Mouse (Mus musculus): ENCODE measurements at regions not wholly inside any gene's neighbourhood (a gene's known extent, or its start where the extent isn't known, plus 50 kb on each side); places are given as distances from the start of the nearest gene placed in this dataset.

GRCm38 (mm10) chr11:45508566-45508965, 343.3 kb upstream of the Clint1 start:
- H3K9ac ChIP-seq (replicated peaks; ENCODE audit: low read length), result no peak overlapping the region
- 54% methylated on average over 4 of the region's 4 CpGs for WGBS
- no peak overlapping the region for H3K4me3 ChIP-seq (replicated peaks; ENCODE audit: low read depth, low read length)
- no peak overlapping the region for H3K4me2 ChIP-seq (ENCODE audit: low read length)
- H3K27me3 ChIP-seq (ENCODE audit: control insufficient read depth, insufficient read depth, low read length), result no peaks in the 10 kb centered on the region
- H3K9me3 ChIP-seq (ENCODE audit: control insufficient read depth, low read length), result peaks cover 4% of the 10 kb centered on the region; the same call in 1 of the 2 replicates
- DNase-seq, result peak; percentile 11
- no peak overlapping the region for H3K27ac ChIP-seq (replicated peaks; ENCODE audit: low read depth, low read length)
- no peaks in the 10 kb centered on the region for H3K36me3 ChIP-seq (ENCODE audit: control insufficient read depth, insufficient read depth, low read length)
- ATAC-seq (ENCODE audit: low FRiP score, low TSS enrichment), result no peak
- 0 out of 2 replicates have a peak, but pooled peaks cover 5% of the 10 kb centered on the region for H3K4me1 ChIP-seq (ENCODE audit: control insufficient read depth, insufficient read depth, low read length)

DNA sequence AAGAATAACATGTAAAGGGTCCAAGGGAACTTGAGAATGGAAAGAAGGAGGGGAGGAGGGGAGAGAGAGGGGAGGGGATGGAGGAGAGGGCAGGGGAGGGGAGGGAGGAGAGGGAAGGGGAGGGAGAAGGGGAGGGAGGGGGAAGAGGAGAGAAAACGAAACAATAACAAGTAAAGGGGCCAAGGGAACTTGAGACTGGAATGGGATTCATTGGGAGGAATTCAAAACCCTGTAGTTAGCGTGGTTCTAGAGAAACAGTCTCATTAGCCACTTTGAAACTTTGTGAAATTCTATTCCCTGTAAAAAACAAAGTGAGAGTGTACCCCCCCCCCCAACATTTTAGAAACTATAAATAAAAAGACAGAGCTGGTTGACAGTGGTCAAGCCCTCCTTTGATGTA, 342.6 kb upstream of the Clint1 start:
- no peak for ATAC-seq (ENCODE audit: low FRiP score, low TSS enrichment)
- 30% methylated on average over 2 of the region's 2 CpGs for WGBS
- no peak for DNase-seq
- H3K4me2 ChIP-seq (ENCODE audit: low read length), result no peak overlapping the region
- H3K9me3 ChIP-seq (ENCODE audit: control insufficient read depth, low read length), result peaks cover 4% of the 10 kb centered on the region; the same call in 1 of the 2 replicates
- no peak overlapping the region for H3K4me3 ChIP-seq (replicated peaks; ENCODE audit: low read depth, low read length)
- H3K4me1 ChIP-seq (ENCODE audit: control insufficient read depth, insufficient read depth, low read length), result 0 out of 2 replicates have a peak, but pooled peaks cover 7% of the 10 kb centered on the region
- H3K27ac ChIP-seq (replicated peaks; ENCODE audit: low read depth, low read length), result no peak overlapping the region
- H3K27me3 ChIP-seq (ENCODE audit: control insufficient read depth, insufficient read depth, low read length), result no peaks in the 10 kb centered on the region
- no peak overlapping the region for H3K9ac ChIP-seq (replicated peaks; ENCODE audit: low read length)
- no peaks in the 10 kb centered on the region for H3K36me3 ChIP-seq (ENCODE audit: control insufficient read depth, insufficient read depth, low read length)

DNA sequence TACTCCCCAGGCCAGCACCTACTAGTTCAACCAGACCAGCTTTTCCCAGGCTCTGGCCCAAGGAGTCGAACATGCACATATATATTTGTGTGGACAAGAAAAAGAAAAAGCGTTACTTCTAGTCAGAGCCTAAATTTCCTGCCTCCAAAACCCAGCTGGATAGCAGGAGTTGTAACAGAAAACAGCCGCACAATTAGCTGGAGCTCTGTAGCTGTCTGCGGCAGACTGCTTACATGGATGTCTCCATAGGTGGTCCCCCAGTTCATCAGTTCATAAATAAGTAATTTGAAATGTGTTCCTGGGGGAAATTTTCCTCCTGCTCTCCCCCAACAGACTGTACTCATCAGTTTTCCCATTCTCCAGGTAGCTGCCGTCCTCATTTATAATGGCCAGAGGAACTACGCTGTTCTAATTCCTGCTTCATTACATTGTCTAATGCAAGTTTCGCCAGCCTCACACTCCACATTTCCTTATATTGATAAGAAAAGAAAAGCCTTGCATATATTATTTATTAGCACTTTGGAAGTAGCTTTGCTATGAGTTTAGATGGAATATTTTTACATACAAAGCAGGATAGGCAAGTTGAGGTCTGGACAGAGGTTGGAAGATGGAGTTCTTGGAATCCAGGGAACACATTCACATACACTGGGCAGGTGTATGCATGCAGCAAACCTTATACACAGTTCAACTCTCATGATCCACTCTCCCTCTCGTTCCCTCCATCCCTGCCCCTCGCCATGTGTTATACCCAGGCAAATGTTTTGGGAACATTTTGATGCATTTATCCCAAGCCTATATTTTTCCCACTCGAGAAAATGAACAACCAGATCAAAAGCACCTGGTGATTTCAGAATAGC, 337.2 kb upstream of the Clint1 start:
- Histone ChIP-seq H3K27me3 (ENCODE audit: control insufficient read depth, insufficient read depth, low read length) (no peaks in the 10 kb centered on the region), H3K4me2 (ENCODE audit: low read length) (no peak overlapping the region), H3K4me3 (replicated peaks; ENCODE audit: low read depth, low read length) (no peak overlapping the region), H3K4me1 (ENCODE audit: control insufficient read depth, insufficient read depth, low read length) (0 out of 2 replicates have a peak, but pooled peaks cover 4% of the 10 kb centered on the region), H3K36me3 (ENCODE audit: control insufficient read depth, insufficient read depth, low read length) (no peaks in the 10 kb centered on the region), H3K27ac (replicated peaks; ENCODE audit: low read depth, low read length) (peak overlapping the region; percentile 33), H3K9ac (replicated peaks; ENCODE audit: low read length) (no peak overlapping the region), H3K9me3 (ENCODE audit: control insufficient read depth, low read length) (peaks cover 4% of the 10 kb centered on the region; the same call in 1 of the 2 replicates)
- DNase-seq (peak; percentile 62), ATAC-seq (ENCODE audit: low FRiP score, low TSS enrichment) (no peak)
- WGBS, result 52% methylated on average over 10 of the region's 10 CpGs

GRCm38 (mm10) chr11:45524720-45525119, 327.1 kb upstream of the Clint1 start:
- peak; percentile 37 for DNase-seq
- Histone ChIP-seq H3K4me3 (replicated peaks; ENCODE audit: low read depth, low read length) (no peak overlapping the region), H3K27me3 (ENCODE audit: control insufficient read depth, insufficient read depth, low read length) (no peaks in the 10 kb centered on the region), H3K36me3 (ENCODE audit: control insufficient read depth, insufficient read depth, low read length) (no peaks in the 10 kb centered on the region), H3K4me1 (ENCODE audit: control insufficient read depth, insufficient read depth, low read length) (peaks cover 3% of the 10 kb centered on the region; the same call in 1 of the 2 replicates), H3K9me3 (ENCODE audit: control insufficient read depth, low read length) (no peaks in the 10 kb centered on the region), H3K9ac (replicated peaks; ENCODE audit: low read length) (no peak overlapping the region), H3K4me2 (ENCODE audit: low read length) (no peak overlapping the region), H3K27ac (replicated peaks; ENCODE audit: low read depth, low read length) (peak overlapping the region; percentile 45; the same call in 1 of the 2 replicates)
- ATAC-seq (ENCODE audit: low FRiP score, low TSS enrichment), result no peak
- WGBS, result 58% methylated on average over 6 of the region's 6 CpGs

DNA sequence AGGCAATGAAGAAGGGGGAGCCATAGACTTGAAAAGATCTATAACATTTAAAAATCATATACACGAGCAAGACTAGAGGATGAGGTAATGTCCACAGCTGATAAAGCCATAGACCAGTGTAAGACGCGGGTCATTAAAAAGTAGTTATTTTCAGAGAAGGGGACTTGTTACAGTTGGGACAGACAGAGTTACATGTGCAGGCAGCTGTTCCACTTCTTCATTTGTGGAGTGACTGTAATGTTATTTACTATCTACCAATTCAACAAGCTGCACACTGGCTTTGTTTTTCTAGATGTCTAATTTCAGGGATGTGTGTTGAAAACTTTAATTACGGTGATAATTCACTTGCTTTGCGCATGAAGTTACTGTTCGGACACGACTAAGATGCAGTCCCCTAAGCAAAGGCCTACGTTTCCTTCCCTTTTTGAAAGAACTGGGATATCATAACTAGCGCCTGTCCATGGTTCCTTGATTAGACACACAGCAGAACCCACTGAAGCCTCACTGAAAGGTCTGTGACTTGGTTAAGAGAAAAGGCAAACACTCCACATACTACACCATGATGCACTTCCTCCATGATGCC, 320.7 kb upstream of the Clint1 start:
- 97% methylated on average over 9 of the region's 9 CpGs for WGBS
- H3K9ac ChIP-seq (replicated peaks; ENCODE audit: low read length), result no peak overlapping the region

GRCm38 (mm10) chr11:45533402-45534056, 318.3 kb upstream of the Clint1 start:
- no peak overlapping the region for H3K4me3 ChIP-seq (replicated peaks; ENCODE audit: low read depth, low read length)
- no peaks in the 10 kb centered on the region for H3K9me3 ChIP-seq (ENCODE audit: control insufficient read depth, low read length)
- H3K27me3 ChIP-seq (ENCODE audit: control insufficient read depth, insufficient read depth, low read length), result no peaks in the 10 kb centered on the region
- H3K36me3 ChIP-seq (ENCODE audit: control insufficient read depth, insufficient read depth, low read length), result no peaks in the 10 kb centered on the region
- no peak overlapping the region for H3K9ac ChIP-seq (replicated peaks; ENCODE audit: low read length)
- H3K27ac ChIP-seq (replicated peaks; ENCODE audit: low read depth, low read length), result no peak overlapping the region
- DNase-seq (peak; percentile 21), ATAC-seq (ENCODE audit: low FRiP score, low TSS enrichment) (no peak)
- H3K4me1 ChIP-seq (ENCODE audit: control insufficient read depth, insufficient read depth, low read length), result no peaks in the 10 kb centered on the region
- no peak overlapping the region for H3K4me2 ChIP-seq (ENCODE audit: low read length)
- WGBS, result 64% methylated on average over 7 of the region's 7 CpGs

More for the DNA sequence above, 320.7 kb upstream of the Clint1 start:
- Histone ChIP-seq H3K27me3 (ENCODE audit: control insufficient read depth, insufficient read depth, low read length) (no peaks in the 10 kb centered on the region), H3K4me1 (ENCODE audit: control insufficient read depth, insufficient read depth, low read length) (no peaks in the 10 kb centered on the region), H3K36me3 (ENCODE audit: control insufficient read depth, insufficient read depth, low read length) (no peaks in the 10 kb centered on the region), H3K27ac (replicated peaks; ENCODE audit: low read depth, low read length) (no peak overlapping the region), H3K4me3 (replicated peaks; ENCODE audit: low read depth, low read length) (no peak overlapping the region), H3K4me2 (ENCODE audit: low read length) (no peak overlapping the region), H3K9me3 (ENCODE audit: control insufficient read depth, low read length) (no peaks in the 10 kb centered on the region)
- ATAC-seq (ENCODE audit: low FRiP score, low TSS enrichment) (no peak), DNase-seq (no peak)

GRCm38 (mm10) chr11:45535501-45536025, 316.3 kb upstream of the Clint1 start:
- Histone ChIP-seq H3K9ac (replicated peaks; ENCODE audit: low read length) (no peak overlapping the region), H3K4me2 (ENCODE audit: low read length) (no peak overlapping the region), H3K4me1 (ENCODE audit: control insufficient read depth, insufficient read depth, low read length) (no peaks in the 10 kb centered on the region), H3K27ac (replicated peaks; ENCODE audit: low read depth, low read length) (no peak overlapping the region), H3K27me3 (ENCODE audit: control insufficient read depth, insufficient read depth, low read length) (no peaks in the 10 kb centered on the region), H3K9me3 (ENCODE audit: control insufficient read depth, low read length) (no peaks in the 10 kb centered on the region), H3K4me3 (replicated peaks; ENCODE audit: low read depth, low read length) (no peak overlapping the region), H3K36me3 (ENCODE audit: control insufficient read depth, insufficient read depth, low read length) (no peaks in the 10 kb centered on the region)
- WGBS, result 87% methylated on average over 8 of the region's 8 CpGs
- no peak for DNase-seq
- ATAC-seq (ENCODE audit: low FRiP score, low TSS enrichment), result no peak

GRCm38 (mm10) chr11:45538011-45538410, 313.8 kb upstream of the Clint1 start:
- H3K4me1 ChIP-seq (ENCODE audit: control insufficient read depth, insufficient read depth, low read length), result no peaks in the 10 kb centered on the region
- no peak overlapping the region for H3K4me2 ChIP-seq (ENCODE audit: low read length)
- H3K36me3 ChIP-seq (ENCODE audit: control insufficient read depth, insufficient read depth, low read length), result no peaks in the 10 kb centered on the region
- no peaks in the 10 kb centered on the region for H3K27me3 ChIP-seq (ENCODE audit: control insufficient read depth, insufficient read depth, low read length)
- WGBS, result 53% methylated on average over 7 of the region's 7 CpGs
- H3K9me3 ChIP-seq (ENCODE audit: control insufficient read depth, low read length), result no peaks in the 10 kb centered on the region
- ATAC-seq (ENCODE audit: low FRiP score, low TSS enrichment), result no peak
- peak; percentile 26 for DNase-seq
- H3K9ac ChIP-seq (replicated peaks; ENCODE audit: low read length), result no peak overlapping the region
- H3K27ac ChIP-seq (replicated peaks; ENCODE audit: low read depth, low read length), result no peak overlapping the region
- no peak overlapping the region for H3K4me3 ChIP-seq (replicated peaks; ENCODE audit: low read depth, low read length)
